8 mouse cellular contexts compared by ENCODE assay signal in genomic region chr5:116123344-116123743, GRCm38 (mm10). TPM values are rescaled to one million over a fixed set of nuclear protein-coding genes. Genes with fewer than 3 reads are reported as not detected.
DNase-seq lines count a peak whose midpoint lies in the region; ATAC-seq and TF ChIP-seq lines count a peak whose summit lies in the region.
"Had no signal": no experiment of that assay in that cellular context is flagged by ENCODE, and none has a peak within 500 bp of the region (broad histone marks: within the 10 kb centered on the region; RNA-seq: fewer than 3 reads in every experiment).

No protein-coding gene starts in this region.

- WGBS in hindbrain, embryonic 15.5 days, result 9% methylated on average over 11 of the region's 11 CpGs
- 12% methylated on average over 11 of the region's 11 CpGs for WGBS in midbrain, embryonic 10.5 days

- H3K27ac ChIP-seq in hindbrain, embryonic 15.5 days (replicated peaks), result no peak overlapping the region
- H3K27ac ChIP-seq in left cerebral cortex, adult 2 months, result 0 out of 2 replicates have a peak overlapping the region, but pooled peaks have one; percentile 16
- H3K27ac ChIP-seq in midbrain, embryonic 10.5 days (replicated peaks), result 0 out of 2 replicates have a peak overlapping the region, but pooled peaks have one; percentile 17

- no peaks in the 10 kb centered on the region; the same call in 1 of the 2 replicates for H3K4me1 ChIP-seq in hindbrain, embryonic 15.5 days (replicated peaks)
- peaks cover 12% of the 10 kb centered on the region; the same call in 1 of the 2 replicates for H3K4me1 ChIP-seq in midbrain, embryonic 10.5 days

- DNase-seq in ZHBTc4 (ENCODE audit: low read depth, low spot score), result peak; percentile 92
- DNase-seq in cerebellum, adult 8-10 months, result peak; percentile 74
- peak; percentile 66 to 95 for DNase-seq in frontal cortex, adult 2 months (ENCODE audit: extremely low spot score in 1 of 2, low spot score in 1 of 2)
- peak; percentile 74 to 86 for DNase-seq in left cerebral cortex, adult 2 months (ENCODE audit: extremely low spot score in 1 of 2, low spot score in 2 of 2)
- peak; percentile 83 for DNase-seq in midbrain, embryonic 10.5 days (ENCODE audit: low spot score)
- DNase-seq in right cerebral cortex, postnatal 4 days, result peak; percentile 82

- 0 out of 2 replicates have a peak overlapping the region, but pooled peaks have one; percentile 2 for H3K4me2 ChIP-seq in hindbrain, embryonic 15.5 days

- no peak overlapping the region for H3K4me3 ChIP-seq in hindbrain, embryonic 15.5 days
- peak overlapping the region; percentile 40 for H3K4me3 ChIP-seq in left cerebral cortex, adult 2 months
- no peak overlapping the region for H3K4me3 ChIP-seq in midbrain, embryonic 10.5 days

- H3K27me3 ChIP-seq in hindbrain, embryonic 15.5 days, result peaks cover 3% of the 10 kb centered on the region; the same call in 1 of the 2 replicates
- 0 out of 2 replicates have a peak, but pooled peaks cover 4% of the 10 kb centered on the region for H3K27me3 ChIP-seq in midbrain, embryonic 10.5 days (ENCODE audit: low read depth, poor library complexity, severe bottlenecking)

- H3K36me3 ChIP-seq in hindbrain, embryonic 15.5 days, result no peaks in the 10 kb centered on the region
- no peaks in the 10 kb centered on the region for H3K36me3 ChIP-seq in midbrain, embryonic 10.5 days

- no peaks in the 10 kb centered on the region for H3K9me3 ChIP-seq in hindbrain, embryonic 15.5 days
- no peaks in the 10 kb centered on the region for H3K9me3 ChIP-seq in midbrain, embryonic 10.5 days (replicated peaks)

- peak; percentile 74; the same call in 1 of the 2 replicates for ATAC-seq in hindbrain, embryonic 15.5 days (ENCODE audit: low FRiP score, low read depth)

- H3K9ac ChIP-seq in hindbrain, embryonic 15.5 days, result no peak overlapping the region

- intact Hi-C loops in left cerebral cortex, adult 2 months (cut with DNase I), result loop anchor here (1.0 to 10.0 kb wide), 4 partner anchors 89 to 741 kb away; partner anchors contain the start of gene Srrm4

- TF ChIP-seq CTCF in left cerebral cortex, adult 2 months (IDR thresholded peaks at IDR 0.05), result peak; percentile 92

RNA-seq across cellular contexts. Expression of gene Tmem233, which starts 40.3 kb away (rescaled TPM):
- polyA plus RNA-seq in frontal cortex, adult 2 months (2012; rRNA removed), result not detected in 2 replicates
- not detected in 2 replicates for polyA plus RNA-seq in hindbrain, embryonic 15.5 days (2015; fragmentation: Nextera tagmentation; extraction: Ambion mirVana)
- total RNA-seq in left cerebral cortex, adult 2 months (2021), result not detected
- polyA plus RNA-seq in midbrain, embryonic 10.5 days (2016; fragmentation: Nextera tagmentation; extraction: Ambion mirVana), result not detected in 2 replicates
- total RNA-seq: neutrophil, adult 5-6 weeks had no signal
